Mouse (Mus musculus) adrenal gland, adult 8-10 months (tissue): ENCODE measurements around the gene Phf11a. TPM values are rescaled to one million over a fixed set of nuclear protein-coding genes. Genes with fewer than 3 reads are reported as not detected.
"Not testable (repeated sequence)": the region's sequence is repeated elsewhere in the genome, so short reads cannot be mapped to it uniquely, and the experiment has no call there.

Experiments used
- DNase-seq: peaks from one replicate; pipeline ENCODE4 v3.0.0; 2022
- total RNA-seq, 4 experiments: library from RNA; stranded (reverse); gene quantifications; 2 replicates each; pipeline ENCODE4 v1.2.4; 2022

The Phf11a gene
- total RNA-seq, result under 1 TPM; 0.35 to 0.81 (median 0.61) TPM

DNA sequence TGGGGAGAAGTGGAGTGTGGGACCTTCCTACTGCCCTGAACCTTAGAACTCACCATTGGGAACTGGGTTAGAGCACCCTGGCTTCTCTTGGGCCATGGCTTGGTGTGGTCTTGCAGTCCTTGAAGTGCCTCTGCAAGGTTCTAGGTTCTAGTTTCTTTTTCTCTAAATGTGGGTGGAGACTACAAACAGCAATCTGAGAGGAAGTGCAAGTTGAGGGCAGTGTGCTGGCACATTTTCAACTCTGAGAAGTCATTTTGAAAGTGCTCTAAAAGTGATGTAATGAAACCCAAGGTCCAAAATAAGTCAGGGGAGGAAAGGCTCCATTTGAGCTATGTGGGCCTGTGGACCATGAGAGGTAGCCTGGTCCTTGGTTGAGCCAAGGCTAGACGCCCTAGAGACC lies at the start of gene Phf11a:
TSS of gene Phf11a (minus strand) at position 132 of the 400 bp plus-strand sequence.
- DNase-seq, result not testable (repeated sequence)

DNA sequence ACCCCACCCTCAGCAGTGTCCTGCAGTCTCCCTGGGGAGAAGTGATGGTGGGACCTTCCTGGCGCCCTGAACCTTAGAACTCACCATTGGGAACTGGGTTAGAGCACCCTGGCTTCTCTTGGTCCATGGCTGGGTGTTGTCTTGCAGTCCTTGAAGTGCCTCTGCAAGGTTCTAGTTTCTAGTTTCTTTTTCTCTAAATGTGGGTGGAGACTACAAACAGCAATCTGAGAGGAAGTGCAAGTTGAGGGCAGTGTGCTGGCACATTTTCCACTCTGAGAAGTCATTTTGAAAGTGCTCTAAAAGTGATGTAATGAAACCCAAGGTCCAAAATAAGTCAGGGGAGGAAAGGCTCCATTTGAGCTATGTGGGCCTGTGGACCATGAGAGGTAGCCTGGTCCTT lies 43.9 kb upstream of the Phf11a start, which contains the start of gene Phf11b:
TSS of gene Phf11b (minus strand) at position 163 of the 400 bp plus-strand sequence.
- not testable (repeated sequence) for DNase-seq

DNA sequence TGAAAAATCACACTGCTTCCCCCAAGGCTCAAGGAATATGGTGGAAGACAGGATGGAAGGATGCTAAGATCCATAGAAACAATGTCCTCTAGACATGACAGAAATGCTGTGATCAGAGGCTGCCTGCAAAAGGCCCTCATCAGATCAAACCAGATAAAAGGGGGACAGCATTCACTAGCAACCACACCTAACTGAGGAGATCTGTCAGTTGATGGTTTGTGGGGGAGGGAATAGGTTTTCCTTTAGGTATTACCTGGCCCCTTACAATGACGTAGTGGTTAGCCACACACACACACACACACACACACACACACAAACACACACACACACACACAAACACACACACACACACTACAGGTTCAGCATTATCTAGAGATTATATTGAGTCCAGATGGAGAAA lies 42.2 kb upstream of the Phf11a start:
- DNase-seq, result no peak

DNA sequence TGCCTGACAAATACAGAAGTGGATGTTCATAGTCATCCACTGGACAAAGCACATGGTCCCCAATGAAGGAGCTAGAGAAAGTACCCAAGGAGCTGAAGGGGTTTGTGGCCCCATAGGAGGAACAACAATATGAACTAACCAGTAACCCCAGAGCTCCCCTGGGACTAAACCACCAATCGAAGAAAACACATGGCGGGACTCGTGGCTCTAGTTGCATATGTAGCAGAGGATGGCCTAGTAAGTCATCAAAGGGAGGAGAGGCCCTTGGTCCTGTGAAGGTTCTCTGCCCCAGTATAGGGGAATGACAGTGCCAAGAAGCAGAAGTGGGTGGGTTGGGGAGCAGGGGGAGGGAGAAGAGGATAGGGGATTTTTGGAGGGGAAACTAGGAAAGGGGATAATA lies 38.7 kb upstream of the Phf11a start:
- DNase-seq, result not testable (repeated sequence)

DNA sequence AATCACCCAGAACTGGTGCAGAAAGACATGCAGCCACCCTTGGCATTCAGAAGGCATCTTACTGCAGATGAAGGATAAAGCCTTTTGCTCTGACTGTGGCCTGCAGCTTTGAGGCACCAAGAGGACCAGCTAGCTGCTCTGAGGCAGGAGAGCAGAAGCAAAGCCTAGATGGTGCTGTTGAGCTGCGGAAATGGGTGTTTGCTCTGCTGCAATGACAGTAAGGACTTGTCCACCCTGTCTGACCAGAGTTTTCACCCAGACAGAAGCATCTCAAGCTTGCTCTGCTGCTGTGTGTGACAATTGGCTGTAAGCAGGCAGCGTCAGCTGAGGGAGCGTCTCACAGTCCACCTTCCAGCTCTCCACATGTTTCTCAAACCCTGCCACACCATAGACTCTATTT lies 33.2 kb upstream of the Phf11a start:
- DNase-seq, result not testable (repeated sequence)

DNA sequence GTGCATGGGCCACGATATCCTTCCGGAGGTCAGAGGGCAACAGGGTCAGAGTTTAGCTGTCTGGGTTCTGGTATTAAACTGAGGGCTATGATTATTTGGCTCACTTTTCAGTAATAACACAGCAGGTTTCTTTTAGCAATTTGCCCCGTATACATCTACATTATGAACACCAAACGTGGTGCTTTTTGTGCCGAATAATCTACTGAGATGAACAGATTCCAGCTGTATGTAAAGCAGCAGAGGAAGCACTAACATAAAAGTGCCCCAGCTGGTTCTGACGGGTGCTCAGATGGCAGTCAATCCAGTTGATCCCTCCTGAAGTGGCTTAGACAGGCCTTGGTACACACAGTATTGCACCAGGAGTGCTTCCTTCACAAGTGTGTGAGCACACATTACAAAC lies 22.6 kb upstream of the Phf11a start:
- not testable (repeated sequence) for DNase-seq

DNA sequence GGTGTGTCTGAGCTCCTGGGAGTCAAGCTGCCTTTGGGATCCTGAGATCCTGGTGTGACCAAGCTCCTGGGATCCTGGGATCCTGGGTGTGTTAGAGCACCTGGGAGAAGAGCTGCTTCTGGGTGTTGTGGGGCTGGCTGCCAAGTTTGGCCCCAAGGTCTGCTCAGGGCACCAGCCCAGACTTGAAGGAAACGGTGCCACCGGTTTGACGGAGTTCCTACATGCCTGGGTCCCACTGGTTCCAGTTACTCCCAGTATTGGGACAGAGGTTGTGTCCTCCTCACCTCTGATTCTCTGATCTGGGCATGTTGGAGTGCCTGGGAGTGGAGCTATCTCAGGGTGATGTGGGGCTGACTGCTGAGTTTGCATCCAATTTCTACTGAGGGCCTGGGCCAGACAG lies 21.7 kb upstream of the Phf11a start:
- not testable (repeated sequence) for DNase-seq

DNA sequence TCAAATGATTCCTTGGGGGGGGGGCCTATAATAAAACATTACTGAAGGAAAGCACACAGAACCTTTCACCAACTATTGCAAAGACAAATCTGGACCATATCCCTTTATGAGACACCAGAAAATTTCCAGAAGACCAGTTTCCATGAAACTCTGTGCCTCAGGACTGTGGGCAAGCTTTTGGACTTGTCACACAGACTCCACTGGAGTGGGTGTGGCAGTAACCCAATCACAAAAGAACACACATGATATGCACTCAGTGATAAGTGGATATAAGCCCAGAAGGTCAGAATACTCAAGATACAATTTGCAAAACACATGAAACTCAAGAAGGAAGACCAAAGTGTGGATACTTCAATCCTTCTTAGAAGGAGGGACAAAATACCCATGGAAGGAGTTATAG lies 5.6 kb downstream of the Phf11a start:
- not testable (repeated sequence) for DNase-seq

DNA sequence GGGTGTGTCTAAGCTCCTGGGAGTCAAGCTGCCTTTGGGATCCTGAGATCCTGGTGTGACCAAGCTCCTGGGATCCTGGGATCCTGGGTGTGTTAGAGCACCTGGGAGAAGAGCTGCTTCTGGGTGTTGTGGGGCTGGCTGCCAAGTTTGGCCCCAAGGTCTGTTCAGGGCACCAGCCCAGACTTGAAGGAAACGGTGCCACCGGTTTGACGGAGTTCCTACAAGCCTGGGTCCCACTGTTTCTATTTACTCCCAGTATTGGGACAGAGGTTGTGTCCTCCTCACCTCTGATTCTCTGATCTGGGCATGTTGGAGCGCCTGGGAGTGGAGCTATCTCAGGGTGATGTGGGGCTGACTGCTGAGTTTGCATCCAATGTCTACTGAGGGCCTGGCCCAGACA lies 22.4 kb downstream of the Phf11a start:
- DNase-seq, result not testable (repeated sequence)

DNA sequence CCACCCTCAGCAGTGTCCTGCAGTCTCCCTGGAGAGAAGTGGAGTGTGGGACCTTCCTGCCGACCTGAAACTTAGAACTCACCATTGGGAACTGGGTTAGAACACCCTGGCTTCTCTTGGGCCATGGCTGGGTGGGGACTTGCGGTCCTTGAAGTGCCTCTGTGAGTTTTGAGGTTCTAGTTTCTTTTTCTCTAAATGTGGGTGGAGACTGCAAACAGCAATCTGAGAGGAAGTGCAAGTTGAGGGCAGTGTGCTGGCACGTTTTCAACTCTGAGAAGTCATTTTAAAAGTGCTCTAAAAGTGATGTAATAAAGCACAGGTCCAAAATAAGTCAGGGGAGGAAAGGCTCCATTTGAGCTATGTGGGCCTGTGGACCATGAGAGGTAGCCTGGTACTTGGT lies 37.3 kb downstream of the Phf11a start, which contains the start of gene Gm6904:
TSS of gene Gm6904 (minus strand) at position 161 of the 400 bp plus-strand sequence.
- no peak for DNase-seq

DNA sequence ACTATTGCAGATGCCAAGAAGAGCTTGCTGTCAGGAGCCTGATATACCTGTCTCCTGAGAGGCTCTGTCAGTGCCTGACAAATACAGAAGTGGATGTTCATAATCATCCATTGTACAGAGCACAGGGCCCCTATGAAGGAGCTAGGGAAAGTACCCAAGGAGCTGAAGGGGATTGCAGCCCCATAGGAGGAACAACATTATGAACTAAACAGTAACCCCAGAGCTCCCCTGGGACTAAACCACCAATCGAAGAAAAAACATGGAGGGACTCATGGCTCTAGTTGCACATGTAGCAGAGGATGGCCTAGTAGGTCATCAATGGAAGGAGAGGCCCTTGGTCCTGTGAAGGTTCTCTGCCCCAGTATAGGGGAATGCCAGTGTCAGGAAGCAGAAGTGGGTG lies 41.5 kb downstream of the Phf11a start:
- not testable (repeated sequence) for DNase-seq

DNA sequence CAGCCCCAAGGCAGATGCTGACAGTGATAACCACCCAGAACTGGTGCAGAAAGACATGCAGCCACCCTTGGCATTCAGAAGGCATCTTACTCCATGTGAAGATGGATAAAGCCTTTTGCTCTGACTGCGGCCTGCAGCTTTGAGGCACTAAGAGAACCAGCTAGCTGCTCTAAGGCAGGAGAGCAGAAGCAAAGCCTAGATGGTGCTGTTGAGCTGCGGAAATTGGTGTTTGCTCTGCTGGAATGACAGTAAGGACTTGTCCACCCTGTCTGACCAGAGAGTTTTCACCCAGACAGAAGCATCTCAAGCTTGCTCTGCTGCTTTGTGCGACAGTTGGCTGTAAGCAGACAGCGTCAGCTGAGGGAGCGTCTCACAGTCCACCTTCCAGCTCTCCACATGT lies 47.0 kb downstream of the Phf11a start:
- DNase-seq, result not testable (repeated sequence)

DNA sequence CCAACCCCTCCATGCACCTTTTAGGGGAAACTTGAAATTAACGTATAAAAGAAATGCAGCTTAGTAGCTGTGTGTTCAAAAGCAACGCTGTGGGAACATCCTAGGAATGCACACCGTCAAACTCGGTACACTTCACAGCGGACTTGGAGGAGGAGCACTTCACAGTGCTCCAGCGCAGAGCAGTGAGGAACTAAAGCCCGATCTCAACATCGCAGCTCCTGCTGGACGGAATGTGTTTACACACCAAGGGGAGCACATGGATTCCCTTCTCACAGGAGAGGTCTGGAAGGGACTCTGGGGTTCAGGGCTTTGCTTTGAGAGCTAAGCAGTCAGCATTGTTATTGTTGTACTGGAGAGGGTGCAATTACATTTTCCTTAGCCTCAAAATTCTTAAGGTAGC lies 63.7 kb downstream of the Phf11a start:
- no peak for DNase-seq

DNA sequence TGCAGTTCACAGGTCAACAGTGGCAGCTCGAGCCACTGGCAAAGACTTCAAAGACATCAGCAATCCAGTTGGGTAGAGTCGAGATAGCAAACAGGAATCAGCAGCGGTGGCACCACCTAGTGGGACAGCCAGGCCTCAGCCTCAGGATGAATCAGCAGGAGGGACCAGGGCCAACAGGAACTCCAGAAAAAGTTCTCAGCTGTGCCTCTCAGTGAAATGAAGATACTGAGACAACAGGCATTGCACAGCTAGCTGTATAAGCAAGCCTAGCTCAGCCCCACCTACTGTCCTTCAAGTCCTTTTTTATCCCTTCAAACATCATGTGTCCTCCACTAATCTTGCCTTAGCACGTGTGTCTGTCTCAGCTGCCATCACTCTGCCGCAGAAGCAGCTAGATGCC lies 65.3 kb downstream of the Phf11a start:
- DNase-seq, result peak; percentile 46

DNA sequence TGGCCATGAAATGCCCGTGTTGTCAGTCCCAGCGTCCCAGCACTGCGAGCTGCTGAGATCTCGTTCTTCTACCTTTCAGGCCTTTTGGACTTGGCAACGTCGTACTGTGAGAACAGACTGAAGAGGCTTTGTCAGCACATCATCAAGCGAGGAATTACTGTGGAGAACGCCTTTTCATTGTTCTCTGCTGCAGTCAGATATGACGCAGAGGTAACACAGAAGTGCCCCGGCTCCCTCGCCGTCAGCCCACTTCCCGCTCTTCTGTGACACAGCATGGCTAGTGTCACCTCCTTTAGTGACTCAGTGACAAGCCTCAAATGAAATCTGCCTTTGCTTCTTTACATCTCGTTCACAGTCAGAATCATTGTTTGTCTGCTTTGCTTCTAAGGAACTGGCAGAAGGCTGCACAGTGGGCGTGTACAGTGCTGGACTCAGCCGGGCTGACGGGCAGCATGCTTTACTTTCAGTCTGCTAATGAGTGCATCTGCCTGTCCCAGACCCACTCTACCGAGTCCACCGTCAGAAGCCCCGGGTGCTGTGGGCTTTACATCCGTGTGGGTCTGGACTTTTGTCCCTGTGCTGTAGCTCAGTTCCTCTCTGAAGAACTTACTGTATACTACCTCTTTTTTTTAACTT lies 66.9 kb downstream of the Phf11a start:
- no peak for DNase-seq

DNA sequence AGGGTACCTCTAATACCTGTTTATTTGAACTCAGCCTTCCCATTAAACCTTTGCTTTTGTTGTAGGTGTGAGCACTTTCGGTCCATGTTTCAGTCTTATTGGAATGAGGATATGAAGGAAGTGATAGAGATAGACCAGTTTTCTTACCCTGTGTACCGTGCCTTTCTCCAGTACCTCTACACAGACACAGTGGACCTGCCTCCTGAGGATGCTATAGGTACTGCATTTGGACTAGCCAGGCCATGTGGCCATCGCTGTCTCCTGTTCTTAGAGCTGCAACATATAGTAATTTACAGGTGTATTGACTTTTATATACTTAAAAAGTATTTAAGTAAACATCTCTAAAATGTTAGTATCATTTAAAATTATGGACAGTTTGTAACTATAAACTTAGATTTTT lies 67.5 kb downstream of the Phf11a start:
- DNase-seq, result no peak

Other genes with a start within 250 kb of the Phf11a start
- not detected for gene 1700129C05Rik, start 154.6 kb downstream of the Phf11a start, total RNA-seq
- gene Gm5142, start 118.8 kb downstream of the Phf11a start, total RNA-seq, result not detected
- 10 to 100 TPM; 41.0 to 46.6 (median 44.5) TPM for gene Rcbtb1, start 96.3 kb downstream of the Phf11a start, total RNA-seq
- not detected for gene Gm6904, start 37.3 kb downstream of the Phf11a start, total RNA-seq
- 1 to 10 TPM; 1.6 to 4.6 (median 3.0) TPM for gene Phf11b, start 43.8 kb upstream of the Phf11a start, total RNA-seq
- 1 to 10 TPM; 3.3 to 7.5 (median 5.5) TPM for gene Phf11d, start 67.9 kb upstream of the Phf11a start, total RNA-seq
- gene Phf11c, start 97.9 kb upstream of the Phf11a start, total RNA-seq, result 1 to 10 TPM in 1 of 4 experiments, under 1 TPM in 3; 0.52 to 1.1 (median 0.80) TPM
- gene Setdb2, start 143.4 kb upstream of the Phf11a start, total RNA-seq, result 1 to 10 TPM; 5.6 to 9.9 (median 7.4) TPM
- 10 to 100 TPM; 31.7 to 46.4 (median 42.3) TPM for gene Cab39l, start 143.4 kb upstream of the Phf11a start, total RNA-seq